Mouse (Mus musculus): ENCODE measurements around the gene Cygb. TPM values are rescaled to one million over a fixed set of nuclear protein-coding genes. Genes with fewer than 3 reads are reported as not detected.
"Not testable (repeated sequence)": the region's sequence is repeated elsewhere in the genome, so short reads cannot be mapped to it uniquely, and the experiment has no call there.

The Cygb gene
- 10 to 100 TPM; 55.8 to 62.7 (median 58.2) TPM for total RNA-seq (2022)

DNA sequence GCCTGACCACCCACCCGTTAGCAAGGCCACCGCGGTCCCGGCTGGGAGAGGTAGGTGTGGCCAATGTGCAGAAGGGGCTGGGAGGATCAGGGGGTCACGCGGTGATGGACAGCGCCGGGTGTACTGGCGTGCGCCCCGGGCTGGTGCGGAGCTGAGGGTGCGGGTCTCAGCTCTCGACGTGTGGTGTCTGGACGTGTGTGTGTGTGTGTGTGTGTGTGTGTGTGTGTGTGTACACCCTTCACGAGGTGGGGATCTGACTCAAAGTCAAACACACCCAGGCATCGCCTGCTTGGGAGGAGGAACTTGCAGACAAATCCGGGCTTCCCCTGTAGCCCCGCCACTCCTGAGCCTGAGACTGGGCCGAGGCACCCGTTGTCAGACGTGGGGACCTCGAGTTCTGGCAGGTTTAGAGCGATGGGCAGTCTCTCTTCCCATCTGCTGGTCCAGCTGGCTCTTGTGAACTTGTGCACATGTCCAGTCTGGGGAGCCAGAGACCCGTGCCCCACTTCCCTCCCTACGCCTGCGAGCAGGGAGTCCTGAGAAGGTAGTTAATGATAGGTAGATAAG lies at the start of gene Cygb:
Gene Cygb, minus strand, starts transcription at position 59 of the 567 bp plus-strand sequence.
- DNase-seq (ENCODE audit: low spot score in 2 of 2): no peak

DNA sequence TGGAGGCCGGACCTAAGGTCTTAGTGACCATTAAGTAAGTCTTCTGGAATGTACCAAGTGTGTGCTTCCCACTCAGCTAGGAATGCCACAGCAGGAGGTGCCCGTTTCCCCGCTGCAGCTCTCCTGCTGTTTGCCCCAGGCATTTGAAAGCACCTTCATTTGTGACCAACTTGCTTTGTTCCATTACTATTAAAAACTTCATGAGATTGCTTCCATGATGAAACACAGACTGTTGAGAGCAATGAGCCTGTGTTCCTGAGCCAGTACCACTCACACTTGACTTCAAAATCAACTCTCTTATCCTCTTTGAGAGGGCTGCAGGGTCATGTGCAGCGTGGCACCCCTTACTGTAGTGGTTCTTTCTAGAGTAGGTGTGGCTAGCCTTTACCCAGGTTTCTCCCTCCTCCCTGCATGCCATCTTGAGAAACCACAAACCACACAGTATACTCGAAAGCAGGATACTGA lies 47.3 kb upstream of the Cygb start:
- no peak for DNase-seq (ENCODE audit: low spot score in 2 of 2)

DNA sequence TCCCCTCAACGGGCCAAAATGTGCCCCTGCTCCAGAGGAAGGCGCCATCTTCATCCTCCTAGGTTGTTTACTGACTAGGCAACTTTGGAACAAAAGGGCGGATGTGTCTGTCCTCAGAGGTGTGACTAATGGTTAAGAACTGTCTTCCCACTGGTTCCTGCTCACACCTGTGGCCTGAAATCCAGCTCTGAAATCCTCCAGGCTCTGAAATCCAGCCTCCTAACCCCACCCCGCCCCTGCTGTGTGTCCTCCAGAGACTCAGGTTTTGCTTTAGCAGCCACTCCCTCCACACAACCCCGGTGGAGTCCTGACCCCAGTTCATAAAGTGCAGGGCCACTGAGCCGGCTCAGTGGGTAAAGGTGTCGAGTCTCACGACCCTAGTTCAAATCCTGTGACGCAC lies 43.4 kb upstream of the Cygb start:
- no peak for DNase-seq (ENCODE audit: low spot score in 2 of 2)

DNA sequence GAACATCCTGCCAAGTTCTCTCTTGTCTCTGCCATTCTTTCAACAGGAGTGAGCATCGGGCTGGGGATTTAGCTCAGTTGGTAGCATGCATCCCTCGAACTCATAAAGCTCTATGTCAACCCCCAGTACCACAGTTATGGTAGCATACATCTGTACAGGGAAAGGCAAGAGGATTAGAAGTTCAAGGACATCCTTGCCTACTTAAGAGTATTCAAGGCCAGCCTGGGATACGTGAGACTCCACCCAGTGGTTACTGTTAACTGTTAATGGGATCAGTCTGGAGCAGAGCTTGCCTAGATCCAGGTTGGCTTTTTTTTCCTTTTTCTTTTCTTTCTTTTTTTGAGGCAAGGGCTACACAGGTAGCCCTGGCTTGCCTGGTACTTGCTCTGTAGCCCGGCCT lies 42.3 kb upstream of the Cygb start:
- no peak for DNase-seq (ENCODE audit: low spot score in 2 of 2)

DNA sequence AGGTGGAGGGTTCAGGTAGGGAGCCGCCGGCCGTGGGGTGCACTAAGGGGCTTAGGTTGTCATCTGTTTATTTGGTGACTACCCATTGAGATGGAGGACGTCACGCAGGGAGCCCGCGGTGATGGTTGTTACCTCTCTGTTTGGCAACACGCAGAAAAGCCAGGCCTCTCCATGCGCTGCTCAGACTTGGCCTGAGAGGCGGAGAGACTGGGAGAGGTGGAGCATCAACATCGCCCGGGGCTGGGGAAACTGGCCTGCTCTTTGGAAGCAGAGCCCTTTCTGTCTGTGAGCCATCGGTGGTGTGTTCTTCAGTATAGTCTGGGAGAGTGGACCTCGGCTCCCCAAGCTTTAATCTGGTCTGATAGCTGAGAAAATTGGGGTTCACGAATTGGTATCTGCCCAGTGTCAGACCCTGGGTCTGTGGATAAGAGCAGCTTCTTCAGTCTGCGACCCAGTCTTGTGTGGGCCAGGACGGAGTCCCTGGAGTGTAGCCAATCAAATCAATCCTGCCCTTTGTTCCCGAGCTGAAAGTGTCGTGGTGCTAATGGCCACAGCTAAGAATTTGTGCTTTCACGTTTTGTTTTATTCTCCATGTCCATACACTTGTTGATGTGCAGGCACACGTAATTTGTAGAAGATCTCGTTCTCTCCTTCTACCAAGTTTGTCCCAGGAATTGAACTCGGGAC lies 41.2 kb upstream of the Cygb start:
- no peak for DNase-seq (ENCODE audit: low spot score in 2 of 2)

DNA sequence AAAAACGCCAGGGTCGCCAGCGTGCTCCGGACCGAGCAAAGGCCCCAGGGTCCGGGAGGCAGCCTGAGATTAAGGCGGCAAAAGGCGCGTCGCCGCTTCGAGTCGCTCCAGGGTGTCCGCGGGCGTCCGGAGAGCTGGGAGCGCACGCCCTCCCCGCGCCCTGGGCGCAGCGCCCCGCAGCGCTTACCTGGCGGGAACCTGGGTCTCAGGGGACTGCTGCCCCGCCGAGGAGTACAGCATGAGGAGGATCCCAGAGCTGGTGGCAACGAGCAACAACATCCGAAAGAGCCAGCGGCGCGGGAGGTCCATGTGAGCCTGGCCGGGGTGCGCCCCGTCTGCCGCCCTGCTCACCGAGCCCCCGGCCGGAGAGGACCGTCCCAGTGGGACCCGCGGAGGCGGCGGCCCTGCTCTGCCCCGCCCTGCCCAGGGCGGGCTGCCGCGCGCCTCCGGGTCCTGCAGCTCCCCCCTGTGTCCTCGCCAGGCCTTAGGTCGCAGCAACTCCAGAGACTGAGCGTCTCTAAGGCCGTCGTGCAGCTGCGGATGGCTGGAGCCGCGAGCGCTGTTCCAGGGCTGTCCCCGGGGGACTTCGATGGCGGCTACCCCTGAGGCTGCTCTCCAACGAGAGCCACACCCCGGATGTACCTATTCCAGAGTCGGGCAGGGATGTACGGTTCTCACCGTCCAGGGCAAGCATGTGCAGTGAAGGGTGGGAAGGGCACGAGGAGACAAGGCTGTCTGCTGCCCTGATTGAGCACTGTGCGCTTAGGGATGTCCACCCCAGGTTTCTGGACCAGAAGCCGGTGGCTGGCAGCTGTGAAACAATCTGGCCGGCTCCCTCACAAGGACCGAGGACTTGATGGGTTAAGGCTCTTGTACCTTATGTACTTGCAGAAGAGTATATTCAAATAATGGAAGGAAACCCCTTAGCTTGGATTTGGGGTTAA lies 40.4 kb upstream of the Cygb start:
- DNase-seq (ENCODE audit: low spot score in 2 of 2): no peak

DNA sequence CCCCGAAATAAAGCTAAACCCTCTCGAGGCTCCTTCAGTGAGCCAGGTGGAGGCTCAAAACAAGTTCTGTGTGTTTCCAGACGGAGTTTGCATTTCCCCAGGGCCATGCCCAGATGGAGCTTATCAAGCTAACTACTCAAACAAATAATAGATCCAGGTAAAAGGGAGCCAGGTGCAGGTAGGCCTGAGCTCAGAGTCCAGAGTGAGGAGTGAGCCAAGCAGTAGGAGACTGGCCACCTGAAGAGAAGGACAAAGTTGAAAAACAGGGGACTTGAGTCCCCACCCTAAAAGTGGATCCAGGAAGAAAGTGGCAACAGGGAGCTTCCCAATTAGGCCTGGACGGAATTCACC lies 39.8 kb upstream of the Cygb start:
- DNase-seq (ENCODE audit: low spot score in 2 of 2): no peak

DNA sequence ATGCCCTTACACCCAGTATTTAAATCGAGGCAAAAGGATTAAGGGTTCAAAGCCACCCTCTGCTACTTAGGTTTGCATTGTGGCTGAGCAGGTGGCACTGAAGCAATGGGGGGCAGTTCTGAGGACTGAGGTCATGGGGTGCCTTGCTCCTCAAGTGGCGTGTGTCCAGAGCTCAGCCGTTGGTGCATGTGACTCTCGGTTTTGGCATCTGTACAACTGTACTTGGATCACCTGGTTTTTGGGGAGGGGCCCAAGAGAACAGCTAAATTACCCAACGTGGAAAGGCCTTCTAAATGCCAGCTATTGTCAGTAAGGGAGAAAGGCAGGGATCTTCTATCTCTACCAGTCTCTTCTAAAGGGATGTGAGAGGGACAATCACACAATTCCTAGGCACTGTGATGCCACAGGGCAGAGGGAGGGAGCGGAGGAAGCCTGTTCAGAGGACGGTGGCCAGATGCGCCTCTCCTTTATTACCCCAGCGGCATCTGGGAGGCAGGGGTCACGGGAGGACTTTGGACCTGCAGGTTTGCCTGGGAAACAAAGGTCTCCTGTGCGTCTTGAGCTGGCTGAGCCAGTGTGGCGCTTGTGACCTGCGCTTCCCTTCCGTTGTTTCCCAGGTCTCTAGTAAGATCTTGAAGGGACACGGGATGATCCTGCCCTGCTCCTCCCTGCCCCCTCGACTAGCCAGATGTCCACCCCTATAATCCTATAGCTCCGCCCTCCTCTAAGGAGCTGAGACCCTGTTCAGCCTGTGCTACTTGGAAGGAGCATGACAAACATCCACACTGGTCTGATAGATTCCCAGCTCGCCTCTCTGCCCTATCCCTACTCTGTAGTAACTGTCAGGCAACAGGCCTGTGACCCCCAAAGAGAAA lies 36.8 kb upstream of the Cygb start:
- DNase-seq (ENCODE audit: low spot score in 2 of 2): no peak

DNA sequence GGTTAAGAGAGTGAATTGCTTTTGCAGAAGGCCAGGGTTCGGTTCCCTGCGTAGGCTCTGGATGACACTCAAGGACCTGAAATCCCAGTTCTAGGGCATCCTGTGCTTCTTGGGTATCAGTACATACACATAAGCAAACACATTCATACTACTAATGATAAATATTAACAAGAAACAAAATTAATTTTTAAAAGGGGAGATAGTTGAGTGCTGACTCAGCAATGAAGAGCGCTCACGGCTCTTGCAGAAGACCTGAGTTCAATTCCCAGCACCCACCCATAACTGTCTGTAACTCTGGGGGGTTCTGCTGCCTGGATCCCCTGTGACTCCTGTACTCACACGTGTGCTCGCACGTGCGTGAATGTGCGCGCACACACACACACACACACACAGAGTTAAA lies 35.5 kb upstream of the Cygb start:
- no peak for DNase-seq (ENCODE audit: low spot score in 2 of 2)

DNA sequence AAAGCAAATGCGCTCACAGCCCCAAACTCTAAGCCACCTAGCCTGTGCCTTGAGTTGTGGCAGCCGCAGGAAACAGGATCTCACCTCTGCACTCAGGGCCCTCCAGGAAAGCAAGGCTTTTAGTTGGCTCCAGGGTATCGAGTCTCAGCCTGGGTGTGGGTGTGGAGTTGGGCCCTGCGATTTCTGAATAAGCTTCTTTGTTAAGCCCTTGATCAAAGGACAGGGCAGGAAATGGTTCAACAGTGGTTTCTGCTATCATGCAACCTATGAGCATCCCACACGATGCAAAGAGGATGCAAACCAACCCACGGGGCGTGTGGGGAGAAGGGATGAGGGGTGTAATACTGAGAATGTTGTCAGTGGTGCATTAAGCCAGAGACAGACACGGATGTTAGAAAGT lies 33.8 kb upstream of the Cygb start:
- no peak for DNase-seq (ENCODE audit: low spot score in 2 of 2)

DNA sequence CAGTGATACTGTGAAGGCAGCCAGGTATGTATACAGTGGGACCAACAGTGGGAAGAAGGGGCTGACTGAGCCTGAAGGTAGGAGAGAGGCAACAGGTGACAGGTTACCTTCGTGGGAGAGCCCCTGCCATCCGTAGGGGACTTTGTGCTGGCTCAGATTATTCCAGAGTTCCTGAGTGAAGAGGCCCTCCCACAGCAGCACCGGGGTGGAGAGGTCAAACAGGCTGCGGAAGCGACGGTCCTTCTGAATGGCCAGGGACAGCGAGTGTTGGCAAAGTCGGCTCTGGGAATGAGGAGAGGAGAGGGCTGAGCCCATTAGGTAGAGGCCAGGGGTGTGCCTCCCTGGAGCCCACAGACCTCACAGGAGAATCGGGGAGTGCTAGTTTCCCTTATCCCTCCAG lies 31.6 kb upstream of the Cygb start:
- DNase-seq (ENCODE audit: low spot score in 2 of 2): no peak

DNA sequence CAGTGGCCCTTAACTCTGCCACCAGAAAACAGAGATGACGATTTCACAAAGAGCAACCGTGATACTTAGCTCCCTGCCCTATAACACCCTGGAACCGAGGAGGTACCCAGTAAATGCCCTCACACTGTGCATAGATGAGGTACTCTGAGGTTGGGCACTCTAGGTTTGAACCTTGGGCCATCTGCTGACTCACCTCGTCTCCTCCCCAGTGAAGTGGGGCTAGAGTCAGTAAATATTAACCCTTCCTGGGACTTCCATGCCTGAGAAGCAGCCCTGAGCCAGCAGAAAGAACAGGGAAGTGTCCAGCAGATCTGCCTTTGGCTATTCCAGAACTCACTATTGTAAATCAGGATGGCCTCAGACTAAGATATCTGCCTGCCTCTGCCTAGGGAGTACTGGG lies 29.7 kb upstream of the Cygb start:
- no peak for DNase-seq (ENCODE audit: low spot score in 2 of 2)

DNA sequence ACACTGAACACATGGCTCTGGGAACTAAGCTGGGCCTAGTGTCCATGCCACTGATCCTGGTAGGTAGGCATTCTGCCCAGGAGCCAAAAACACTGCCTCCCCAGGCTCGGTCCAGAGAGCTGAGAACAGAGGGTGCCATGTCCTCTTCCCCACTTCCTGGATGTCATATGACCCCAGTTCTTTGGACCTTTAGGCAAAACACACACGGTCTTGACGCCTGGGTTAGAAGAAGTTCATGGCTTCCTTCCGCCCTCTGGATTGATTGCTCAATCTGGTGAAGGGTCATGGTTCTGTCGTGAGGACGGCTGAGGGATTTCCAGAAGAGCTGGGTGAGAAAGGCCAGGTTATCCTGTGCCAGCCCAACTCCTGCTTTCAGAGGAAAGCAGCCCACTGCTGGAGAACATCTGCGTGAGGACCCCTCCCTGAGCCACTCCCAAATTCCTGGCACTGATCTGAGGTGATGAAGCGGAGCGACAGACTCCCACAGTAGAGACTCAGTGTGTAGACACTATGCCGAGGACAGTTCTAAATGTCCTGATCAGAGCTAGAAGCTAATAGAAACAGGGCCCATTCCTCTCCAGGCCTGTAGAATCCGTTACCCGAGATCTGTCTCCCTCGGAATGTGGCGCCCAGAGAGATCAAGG lies 28.5 kb upstream of the Cygb start:
- no peak for DNase-seq (ENCODE audit: low spot score in 2 of 2)

DNA sequence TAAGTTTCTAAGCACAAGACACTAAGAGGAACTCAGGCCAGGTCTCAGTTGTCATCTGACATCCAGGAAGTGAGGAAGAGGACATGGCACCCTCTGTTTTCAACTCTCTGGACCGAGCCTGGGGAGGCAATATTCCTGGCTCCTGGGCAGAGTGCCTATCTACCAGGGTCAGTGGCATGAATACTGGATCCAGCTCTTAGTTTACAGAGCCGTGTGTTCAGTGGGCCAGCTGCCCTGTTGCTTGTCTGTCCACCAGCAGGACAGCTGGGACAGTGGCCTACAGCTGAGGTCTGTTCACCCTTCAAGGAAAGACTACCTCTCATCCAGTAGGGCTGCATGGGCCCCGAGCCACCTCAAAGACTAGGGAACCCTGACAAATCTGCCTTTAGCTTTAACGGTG lies 27.0 kb upstream of the Cygb start:
- DNase-seq (ENCODE audit: low spot score in 2 of 2): no peak

DNA sequence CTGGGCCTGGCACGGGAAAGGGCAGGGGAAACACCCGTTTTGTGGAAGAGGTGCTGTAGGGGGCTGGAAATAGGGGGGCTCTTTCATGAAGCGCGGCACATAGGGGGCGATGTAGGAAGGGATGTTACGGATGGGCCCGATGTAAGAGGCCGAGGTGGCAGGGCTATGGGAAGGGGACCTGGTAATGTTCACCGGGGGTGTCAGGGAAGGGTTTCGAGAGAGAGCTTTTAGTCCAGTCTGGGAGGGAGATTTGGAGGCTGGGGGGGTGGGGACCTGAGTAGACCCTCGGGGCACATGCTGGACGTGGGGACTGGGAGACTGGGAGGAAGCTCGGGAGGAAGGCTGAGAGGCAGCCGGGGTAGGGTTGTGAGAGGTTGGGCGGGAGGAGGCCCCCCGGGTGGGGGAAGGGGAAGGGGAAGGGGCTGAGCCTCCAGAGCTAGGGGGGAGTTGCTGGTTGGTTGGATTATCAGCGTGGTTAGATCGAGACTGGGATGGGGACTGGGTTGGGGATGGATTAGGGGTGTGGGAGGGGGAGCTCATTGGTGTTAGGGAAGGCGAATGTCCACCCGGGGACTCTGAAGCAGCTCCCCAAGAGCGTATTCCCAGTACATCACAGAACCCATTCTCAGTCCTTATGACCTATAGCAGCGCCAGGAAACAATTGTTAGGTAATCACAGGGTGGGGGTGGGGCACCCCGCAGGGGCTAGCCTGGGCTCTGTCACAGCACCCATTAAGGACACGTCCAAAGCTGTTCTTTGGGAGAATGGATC lies 26.4 kb upstream of the Cygb start:
- no peak for DNase-seq (ENCODE audit: low spot score in 2 of 2)

DNA sequence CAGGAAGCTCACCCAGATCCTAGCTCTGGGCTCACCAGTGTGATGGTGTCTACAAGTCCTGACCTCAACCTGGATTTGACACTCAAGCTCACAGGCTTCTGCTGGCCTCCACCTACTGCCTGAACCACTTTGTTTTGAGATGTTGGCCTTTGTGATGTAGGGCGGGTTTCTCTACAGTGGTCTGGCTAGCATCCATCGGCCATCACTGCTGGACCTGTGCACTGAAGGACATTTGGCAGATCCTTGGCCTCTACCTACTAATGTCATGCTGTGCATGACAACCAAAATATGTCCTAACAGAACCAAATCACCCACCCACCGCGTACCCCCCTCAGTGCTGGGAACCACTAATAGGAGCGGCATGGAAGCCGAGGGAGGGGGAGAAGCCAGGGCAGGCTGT lies 25.0 kb upstream of the Cygb start:
- DNase-seq (ENCODE audit: low spot score in 2 of 2): no peak

DNA sequence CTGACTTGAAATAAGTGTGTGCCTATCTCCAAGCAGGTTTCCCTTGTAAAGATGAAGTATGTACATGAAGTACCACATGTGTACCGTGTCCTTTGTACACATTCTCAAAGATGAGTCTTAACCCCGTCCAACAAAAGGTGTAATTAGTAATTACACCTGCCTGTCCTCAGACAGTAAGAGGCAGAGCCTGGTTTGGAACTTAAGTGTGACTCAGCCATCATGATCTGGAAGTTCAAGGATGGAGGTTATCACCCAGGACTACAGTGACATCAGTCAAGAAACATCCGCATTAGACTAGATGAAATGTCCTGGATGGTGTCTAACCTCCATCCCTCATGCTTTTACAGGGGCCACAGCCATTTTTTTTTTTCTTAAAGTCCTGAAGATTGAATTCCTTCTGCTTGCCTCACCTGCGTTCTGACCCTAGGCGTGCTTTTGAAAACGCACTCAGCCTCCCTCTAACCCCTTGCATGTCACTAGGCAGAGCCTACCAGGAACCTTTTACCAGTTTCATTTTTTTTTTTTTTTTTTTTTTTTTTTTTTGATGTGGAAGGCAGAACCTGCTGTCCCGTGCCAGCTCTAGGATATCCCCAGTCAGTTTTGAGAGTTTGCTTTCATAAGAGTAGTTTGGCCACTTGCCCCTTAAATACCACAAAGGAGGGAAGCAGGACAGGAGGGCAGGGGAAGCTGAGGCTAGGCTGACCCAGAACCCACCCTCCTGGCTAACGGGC lies 23.8 kb upstream of the Cygb start:
- no peak for DNase-seq (ENCODE audit: low spot score in 2 of 2)

DNA sequence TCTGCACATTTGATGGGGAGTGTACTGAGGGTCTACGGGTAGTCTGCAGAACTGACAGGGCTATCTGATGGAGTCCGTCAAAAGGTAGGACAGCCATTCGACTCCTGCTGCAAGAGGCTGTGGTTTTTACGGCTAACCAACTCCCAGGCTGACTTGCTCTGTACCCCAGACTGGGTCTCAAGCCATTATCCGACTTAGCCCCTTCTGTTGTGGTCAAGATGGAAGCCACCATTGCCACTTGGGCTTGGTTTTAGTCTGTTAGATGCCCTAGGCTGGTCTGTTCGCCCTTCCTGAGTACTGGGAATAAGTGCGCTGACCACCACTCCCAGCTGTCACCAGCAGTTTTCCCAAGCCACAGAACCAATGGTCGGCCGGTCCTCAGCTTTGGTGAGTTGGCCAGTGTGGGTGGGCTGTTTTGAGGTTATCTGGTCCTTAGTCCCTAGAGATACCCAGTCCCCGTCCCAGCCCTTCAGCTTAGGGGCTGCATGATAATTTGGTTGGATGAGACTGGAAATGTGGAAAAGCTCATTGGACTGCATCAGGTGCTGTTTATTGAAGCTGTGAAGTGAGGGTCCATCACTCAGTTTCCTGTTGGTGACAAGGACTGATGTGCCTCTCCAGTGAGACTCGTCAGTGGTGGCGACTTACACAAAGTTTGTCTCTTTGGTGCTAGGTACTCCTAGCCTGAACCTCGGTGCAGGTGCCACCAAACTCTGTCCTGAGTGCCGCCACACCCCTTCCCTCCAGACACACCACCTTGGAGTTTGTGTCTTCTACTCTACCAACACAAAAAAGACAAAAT lies 22.3 kb upstream of the Cygb start:
- no peak for DNase-seq (ENCODE audit: low spot score in 2 of 2)

DNA sequence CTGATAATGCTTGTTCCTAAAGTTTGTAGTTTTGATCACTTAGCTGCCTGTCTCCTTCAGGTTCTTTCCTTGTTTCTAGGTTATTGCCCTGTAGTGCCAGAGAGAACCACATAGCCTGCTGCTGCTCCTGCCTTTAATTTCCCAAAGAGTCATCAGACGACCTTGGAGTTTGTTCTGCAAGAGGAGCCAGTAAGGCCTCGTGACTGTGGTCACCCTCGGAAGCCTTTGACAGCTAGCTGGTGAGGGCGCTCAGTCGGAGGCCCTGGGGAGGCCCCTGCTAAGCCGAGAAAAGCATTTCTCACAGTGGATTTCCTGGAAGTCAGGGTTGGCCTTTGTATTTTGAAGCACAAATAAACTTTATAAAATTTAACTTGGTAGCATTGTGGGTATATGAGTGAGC lies 21.3 kb upstream of the Cygb start:
- DNase-seq (ENCODE audit: low spot score in 2 of 2): not testable (repeated sequence)
